Mouse (Mus musculus): ENCODE data around the gene Gm10697.
"Not testable (repeated sequence)": the region's sequence is repeated elsewhere in the genome, so short reads cannot be mapped to it uniquely, and the experiment has no call there.

Gm10697 gene

GRCm38 (mm10) chr3:94072544-94072943 is at the start of gene Gm10697:
Gene Gm10697, minus strand, starts transcription at chr3:94072644.
- in situ Hi-C loops (cut with MseI, MboI) = not testable (repeated sequence)

DNA sequence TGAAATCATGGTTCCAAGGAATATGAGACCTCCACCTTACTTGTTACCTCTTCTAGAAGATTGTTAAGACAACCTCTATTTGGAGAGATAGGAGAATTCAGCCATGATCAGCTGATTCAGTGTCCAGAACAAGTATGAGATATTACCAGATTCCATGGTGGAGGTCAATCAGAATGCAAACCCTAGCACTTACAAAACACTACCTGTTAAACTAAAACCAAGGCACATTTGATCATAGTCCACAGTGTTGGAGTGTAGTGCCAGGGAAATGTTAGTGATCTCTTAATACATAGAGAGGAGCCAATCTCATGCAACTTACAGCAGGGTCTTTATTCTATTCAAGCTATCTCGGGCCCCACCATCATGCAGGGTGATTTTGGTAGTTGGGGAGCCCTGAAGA is 42.6 kb upstream of the Gm10697 start:
- in situ Hi-C loops (cut with MseI, MboI) = not testable (repeated sequence)

DNA sequence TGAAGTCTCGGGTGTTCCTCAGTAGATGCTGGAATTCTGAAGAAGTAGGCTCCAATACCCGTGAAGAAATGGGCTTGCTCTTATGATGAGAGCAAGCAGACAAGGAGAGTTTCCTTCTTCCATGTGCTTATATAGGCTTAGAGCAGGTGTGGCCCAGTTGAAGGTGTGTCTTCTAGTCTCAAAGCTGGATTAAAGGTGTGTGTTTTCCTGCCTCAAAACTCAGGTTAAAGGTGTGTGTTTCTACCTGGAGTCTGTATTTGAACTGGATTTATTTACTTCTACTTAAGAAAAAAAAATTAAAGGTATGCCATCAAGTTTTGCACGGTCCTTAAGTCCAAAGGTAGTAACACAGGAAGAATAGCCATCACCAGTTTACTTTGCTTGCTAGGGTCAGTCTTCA is 17.7 kb downstream of the Gm10697 start, which contains the start of gene Gm9125:
Gene Gm9125, minus strand, starts transcription at position 101 of the 400 bp plus-strand sequence.
- in situ Hi-C loops (cut with MseI, MboI) = not testable (repeated sequence)

DNA sequence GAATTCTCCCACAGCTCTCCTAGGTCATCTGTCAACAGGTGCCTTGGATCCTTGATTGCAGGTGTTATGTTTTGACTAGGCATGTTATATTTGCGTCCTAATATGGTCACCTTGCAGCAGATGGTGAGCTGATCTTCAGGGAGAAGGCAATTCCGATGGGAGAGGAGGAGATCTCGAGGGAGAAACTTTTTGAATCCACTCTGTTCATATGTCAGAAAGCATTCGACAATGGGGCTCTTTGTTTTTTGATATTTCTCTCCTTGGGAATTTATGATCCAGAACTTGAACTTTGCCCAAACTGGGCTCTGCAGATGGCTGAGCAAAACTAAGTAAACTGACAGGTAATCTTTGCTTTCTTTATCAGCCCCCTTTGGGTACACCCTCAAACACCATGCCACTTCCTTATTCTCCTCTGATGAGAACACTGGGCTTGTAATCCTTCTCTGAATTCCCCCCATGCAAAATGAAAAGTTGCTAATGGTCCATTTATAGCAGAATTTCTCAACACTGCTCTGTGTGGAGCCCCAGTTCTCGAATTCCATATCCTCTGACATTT is 22.8 kb downstream of the Gm10697 start:
- in situ Hi-C loops (cut with MseI, MboI) = not testable (repeated sequence)

GRCm38 (mm10) chr3:94038241-94038640 is 34.2 kb downstream of the Gm10697 start:
- in situ Hi-C loops (cut with MseI, MboI) = not testable (repeated sequence)

GRCm38 (mm10) chr3:94034400-94034799 is 38.0 kb downstream of the Gm10697 start:
- in situ Hi-C loops (cut with MseI, MboI) = not testable (repeated sequence)

Data from mouse trophoblast stem cell (cell line).